Mouse (Mus musculus) kidney, embryonic 16.5 days (tissue): Measurements from ENCODE around the gene 4921517D22Rik. TPM values are rescaled to one million over a fixed set of nuclear protein-coding genes. Genes with fewer than 3 reads are reported as not detected.
A peak's percentile ranks its signal among the peaks of the same experiment; 100 is the strongest.

Source experiments
- ATAC-seq: fragments of 200-750 bp; cut with Nextera tagmentation; 2 replicates; pipeline ENCODE4 v1.8.0; 2017; ENCODE audit warnings: moderate TSS enrichment; ENCODE audit not compliant: low FRiP score, low TSS enrichment
- H3K27ac ChIP-seq: fragments of 300-500 bp; sonication (generic); 2 replicates; pipeline ENCODE4 v1.5.1; 2014; ENCODE audit warnings: low read length
- H3K27me3 ChIP-seq: fragments of 300-500 bp; sonication (generic); 2 replicates; pipeline ENCODE4 v1.6.1; 2014; ENCODE audit warnings: low read length, control low read depth, mixed read lengths; ENCODE audit not compliant: insufficient read depth
- H3K36me3 ChIP-seq: fragments of 300-500 bp; sonication (generic); 2 replicates; pipeline ENCODE4 v1.6.1; 2014; ENCODE audit warnings: low read length, control low read depth, mixed read lengths; ENCODE audit not compliant: insufficient read depth
- H3K4me1 ChIP-seq: fragments of 300-500 bp; sonication (generic); 2 replicates; pipeline ENCODE4 v1.6.1; 2014; ENCODE audit warnings: low read length, control low read depth, mixed read lengths; ENCODE audit not compliant: insufficient read depth
- H3K4me2 ChIP-seq: fragments of 300-500 bp; sonication (generic); replicated peaks from 2 replicates; pipeline ENCODE4 v1.6.1; 2014; ENCODE audit warnings: low read depth, low read length
- H3K4me3 ChIP-seq: fragments of 300-500 bp; sonication (generic); 2 replicates; pipeline ENCODE4 v1.5.1; 2014; ENCODE audit warnings: mild to moderate bottlenecking, low read length
- H3K9ac ChIP-seq: fragments of 300-500 bp; sonication (generic); replicated peaks from 2 replicates; pipeline ENCODE4 v1.6.1; 2014; ENCODE audit warnings: low read length
- H3K9me3 ChIP-seq: fragments of 300-500 bp; sonication (generic); 2 replicates; pipeline ENCODE4 v1.6.1; 2016; ENCODE audit warnings: low read length, control low read depth
- WGBS: fragments of 180-500 bp; shearing (Covaris S2); extraction: QIAGEN DNeasy Blood & Tissue Kit; methylation state at CpG from one replicate; pipeline ENCODE4 v1.1.7; 2014; 5-methylcytosine and 5-hydroxymethylcytosine counted together
- polyA plus RNA-seq: library from polyadenylated mRNA; unstranded; fragments of >200 nt; fragmentation: Nextera tagmentation; extraction: Ambion mirVana; gene quantifications from 2 replicates; pipeline ENCODE4 v1.2.1, GENCODE M21; 2015

Gene 4921517D22Rik
- polyA plus RNA-seq, 1 experiment from 2014 or later: not detected

GRCm38 (mm10) chr13:59676316-59677229 lies 17.3 kb downstream of the 4921517D22Rik start:
- ATAC-seq: no peak
- H3K4me2 ChIP-seq: no peak overlapping the region
- H3K4me3 ChIP-seq: no peak overlapping the region

GRCm38 (mm10) chr13:59675151-59676011 lies 18.5 kb downstream of the 4921517D22Rik start, which contains the start of gene Golm1:
Golm1 (minus strand) TSS chr13:59675811.
- no peaks in the 10 kb centered on the region for H3K27me3 ChIP-seq
- under 1% methylated on average over 50 of the region's 61 CpGs for WGBS
- peak within 1 kb of the TSS; percentile 41 for H3K27ac ChIP-seq
- H3K4me1 ChIP-seq: peaks cover 15% of the 10 kb centered on the region
- H3K36me3 ChIP-seq: no peaks in the 10 kb centered on the region
- peak within 1 kb of the TSS; percentile 68 for H3K4me3 ChIP-seq
- H3K4me2 ChIP-seq: peak within 1 kb of the TSS; percentile 65
- peak; percentile 91 for ATAC-seq
- H3K9me3 ChIP-seq: no peaks in the 10 kb centered on the region
- H3K9ac ChIP-seq: peak within 1 kb of the TSS; percentile 63

More at GRCm38 (mm10) chr13:59676316-59677229, 17.3 kb downstream of the 4921517D22Rik start:
- 69% methylated on average over 12 of the region's 12 CpGs for WGBS
- Histone ChIP-seq H3K4me1 (peaks cover 15% of the 10 kb centered on the region), H3K27ac (no peak overlapping the region), H3K36me3 (no peaks in the 10 kb centered on the region), H3K9ac (no peak overlapping the region), H3K9me3 (no peaks in the 10 kb centered on the region), H3K27me3 (no peaks in the 10 kb centered on the region)

- Histone ChIP-seq H3K9me3 (no peaks in the 10 kb centered on the region), H3K4me3 (peak overlapping the region; percentile 68), H3K4me1 (peaks cover 15% of the 10 kb centered on the region), H3K27me3 (no peaks in the 10 kb centered on the region), H3K27ac (peak overlapping the region; percentile 41), H3K36me3 (no peaks in the 10 kb centered on the region), H3K4me2 (peak overlapping the region; percentile 65), H3K9ac (peak overlapping the region; percentile 63)
- 3% methylated on average over 13 of the region's 13 CpGs for WGBS
- no peak for ATAC-seq
These were observed 19.2 kb downstream of the 4921517D22Rik start for GRCm38 (mm10) chr13:59674761-59675150.

- H3K27me3 ChIP-seq: no peaks in the 10 kb centered on the region
- 8% methylated on average over 3 of the region's 3 CpGs for WGBS
- ATAC-seq: no peak
- H3K4me2 ChIP-seq: peak overlapping the region; percentile 65
- peak overlapping the region; percentile 68 for H3K4me3 ChIP-seq
- H3K9me3 ChIP-seq: no peaks in the 10 kb centered on the region
- no peak overlapping the region; the same call in 1 of the 2 replicates for H3K9ac ChIP-seq
- H3K4me1 ChIP-seq: peaks cover 15% of the 10 kb centered on the region
- H3K27ac ChIP-seq: no peak overlapping the region
- no peaks in the 10 kb centered on the region for H3K36me3 ChIP-seq
These were observed 19.7 kb downstream of the 4921517D22Rik start for GRCm38 (mm10) chr13:59674215-59674614.

- H3K27me3 ChIP-seq: no peaks in the 10 kb centered on the region
- peaks cover 20% of the 10 kb centered on the region for H3K4me1 ChIP-seq
- no peak overlapping the region for H3K9ac ChIP-seq
- WGBS: 58% methylated on average over 7 of the region's 7 CpGs
- H3K9me3 ChIP-seq: no peaks in the 10 kb centered on the region
- ATAC-seq: no peak
- H3K27ac ChIP-seq: no peak overlapping the region
- no peak overlapping the region for H3K4me2 ChIP-seq
- H3K4me3 ChIP-seq: no peak overlapping the region
- no peaks in the 10 kb centered on the region for H3K36me3 ChIP-seq
These were observed 20.3 kb downstream of the 4921517D22Rik start for GRCm38 (mm10) chr13:59673597-59673996.

GRCm38 (mm10) chr13:59672248-59672647 lies 21.7 kb downstream of the 4921517D22Rik start:
- no peak overlapping the region for H3K4me3 ChIP-seq
- no peak for ATAC-seq
- 77% methylated on average over 6 of the region's 6 CpGs for WGBS
- peaks cover 24% of the 10 kb centered on the region for H3K4me1 ChIP-seq
- H3K4me2 ChIP-seq: no peak overlapping the region
- H3K36me3 ChIP-seq: no peaks in the 10 kb centered on the region
- H3K9ac ChIP-seq: no peak overlapping the region
- no peaks in the 10 kb centered on the region for H3K27me3 ChIP-seq
- no peaks in the 10 kb centered on the region for H3K9me3 ChIP-seq
- H3K27ac ChIP-seq: no peak overlapping the region

- 80% methylated on average over 2 of the region's 2 CpGs for WGBS
These were observed 22.4 kb downstream of the 4921517D22Rik start for GRCm38 (mm10) chr13:59671521-59671920.

GRCm38 (mm10) chr13:59669946-59670345 lies 24.0 kb downstream of the 4921517D22Rik start:
- H3K9ac ChIP-seq: no peak overlapping the region
- no peak overlapping the region for H3K4me2 ChIP-seq
- peaks cover 4% of the 10 kb centered on the region; the same call in 1 of the 2 replicates for H3K36me3 ChIP-seq
- H3K27ac ChIP-seq: no peak overlapping the region
- no peak overlapping the region for H3K4me3 ChIP-seq
- ATAC-seq: no peak
- peaks cover 24% of the 10 kb centered on the region for H3K4me1 ChIP-seq
- 90% methylated on average over 10 of the region's 10 CpGs for WGBS
- H3K9me3 ChIP-seq: no peaks in the 10 kb centered on the region
- no peaks in the 10 kb centered on the region for H3K27me3 ChIP-seq

More at GRCm38 (mm10) chr13:59671521-59671920, 22.4 kb downstream of the 4921517D22Rik start:
- Histone ChIP-seq H3K4me3 (no peak overlapping the region), H3K9me3 (no peaks in the 10 kb centered on the region), H3K27ac (no peak overlapping the region), H3K9ac (no peak overlapping the region), H3K4me2 (no peak overlapping the region), H3K4me1 (peaks cover 24% of the 10 kb centered on the region), H3K36me3 (no peaks in the 10 kb centered on the region), H3K27me3 (no peaks in the 10 kb centered on the region)
- ATAC-seq: no peak

GRCm38 (mm10) chr13:59668501-59669093 lies 25.3 kb downstream of the 4921517D22Rik start:
- Histone ChIP-seq H3K27ac (peak overlapping the region; percentile 71), H3K9ac (no peak overlapping the region), H3K27me3 (no peaks in the 10 kb centered on the region), H3K4me2 (no peak overlapping the region), H3K4me1 (peaks cover 14% of the 10 kb centered on the region), H3K9me3 (no peaks in the 10 kb centered on the region), H3K4me3 (no peak overlapping the region), H3K36me3 (peaks cover 5% of the 10 kb centered on the region; the same call in 1 of the 2 replicates)
- ATAC-seq: peak; percentile 43; the same call in 1 of the 2 replicates
- whole genome bisulfite sequencing: 36% methylated on average over 11 of the region's 11 CpGs
